Mouse (Mus musculus) erythroid progenitor cell, adult 5-6 weeks (primary cell): ENCODE measurements around the gene Ipo13. TPM values are rescaled to one million over a fixed set of nuclear protein-coding genes. Genes with fewer than 3 reads are reported as not detected.

Experiments used
- ATAC-seq: replicated peaks from 2 replicates; pipeline ENCODE4 v1.8.0; 2016; ENCODE audit warnings: moderate number of reproducible peaks, mild to moderate bottlenecking, moderate TSS enrichment, inconsistent platforms; ENCODE audit not compliant: poor library complexity, low FRiP score, severe bottlenecking
- total RNA-seq, 2 experiments: library from RNA; stranded (forward) in 1 of 2; stranded (reverse) in 1 of 2; fragments of 150-400 nt in 1 of 2; fragments of 186-747, 209-891 nt in 1 of 2; gene quantifications; 2 replicates each; pipeline versions ENCODE4 v1.2.3 to v1.2.4; 2015 to 2017; ENCODE audit warnings: low replicate concordance in 2 of 2

Gene Ipo13
- total RNA-seq, 2 experiments from 2014 or later: 10.5 to 17.9 TPM

- ATAC-seq: peak; percentile 21
Observed at GRCm38 (mm10) chr4:117915489-117916105, 798 bp upstream of the Ipo13 start.

- peak; percentile 23 for ATAC-seq
Observed at GRCm38 (mm10) chr4:117914031-117914430, 768 bp downstream of the Ipo13 start.

DNA sequence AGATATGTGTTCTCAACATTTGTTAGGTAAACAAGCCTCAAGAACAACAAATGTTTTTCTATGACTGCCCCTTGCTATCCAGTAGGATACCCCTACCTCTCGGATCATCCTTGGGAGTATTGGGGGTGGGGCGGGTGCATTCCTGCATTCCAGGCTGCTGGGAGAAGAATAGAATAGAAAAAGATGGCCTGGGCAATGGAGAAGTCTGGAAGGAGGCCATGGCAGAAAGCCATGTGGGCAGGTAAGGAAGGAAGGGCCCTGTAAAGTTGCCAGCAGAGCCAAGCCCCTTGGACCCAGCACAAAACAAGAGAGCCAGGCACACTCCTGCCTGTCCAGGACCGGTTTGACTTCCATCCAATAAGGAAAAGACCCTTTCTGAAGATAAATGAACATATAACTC lies 1.4 kb downstream of the Ipo13 start:
- ATAC-seq: no peak

DNA sequence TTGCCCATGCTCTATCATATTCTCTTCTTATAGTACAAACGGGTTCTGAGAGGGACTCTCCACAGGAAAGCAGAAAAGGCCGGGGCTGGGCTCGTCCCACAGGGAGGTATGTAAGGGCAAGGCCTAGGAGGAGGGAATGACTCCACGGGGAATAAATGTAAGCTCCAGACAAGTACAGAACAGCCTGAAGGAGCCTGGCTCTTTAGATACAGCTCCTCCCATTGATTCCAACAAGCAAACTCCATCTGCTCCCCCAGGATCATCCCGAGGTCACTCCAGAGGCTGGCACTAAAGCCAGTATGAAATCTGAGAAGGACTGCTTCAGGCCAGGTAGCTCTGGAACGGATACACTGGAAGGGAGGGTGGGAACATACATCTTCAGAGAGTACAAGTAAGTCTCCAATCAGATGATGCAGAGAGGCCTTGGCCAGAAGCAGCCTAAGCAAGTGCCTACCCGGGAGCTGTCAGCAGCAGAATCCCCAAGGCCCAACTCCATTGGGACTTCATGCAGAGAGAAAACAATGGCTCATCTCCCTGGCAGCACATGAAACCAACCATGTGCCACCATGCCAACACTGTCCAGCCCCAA lies 2.0 kb downstream of the Ipo13 start:
- ATAC-seq: no peak

DNA sequence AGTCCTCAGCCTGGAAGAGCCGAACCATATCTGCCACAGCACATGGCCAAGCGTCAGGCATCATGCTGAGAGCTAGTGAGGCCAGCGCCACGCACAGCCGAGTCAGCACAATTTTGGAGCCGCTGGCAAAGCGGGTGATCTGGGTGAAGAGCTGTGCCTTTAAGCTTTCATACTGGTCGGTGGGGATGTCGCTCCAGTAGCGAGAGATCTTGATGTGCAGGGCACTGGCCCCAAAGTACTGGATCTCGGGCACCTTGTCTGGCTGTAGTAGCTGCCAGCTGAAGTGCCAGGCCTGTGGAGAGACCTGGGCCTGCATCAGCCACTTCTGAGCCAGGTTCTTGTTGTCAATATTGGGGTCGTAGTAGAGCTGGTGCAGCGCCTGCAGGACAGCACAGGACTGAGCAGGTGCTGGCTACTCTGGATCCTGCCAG lies 2.7 kb downstream of the Ipo13 start:
- no peak for ATAC-seq

DNA sequence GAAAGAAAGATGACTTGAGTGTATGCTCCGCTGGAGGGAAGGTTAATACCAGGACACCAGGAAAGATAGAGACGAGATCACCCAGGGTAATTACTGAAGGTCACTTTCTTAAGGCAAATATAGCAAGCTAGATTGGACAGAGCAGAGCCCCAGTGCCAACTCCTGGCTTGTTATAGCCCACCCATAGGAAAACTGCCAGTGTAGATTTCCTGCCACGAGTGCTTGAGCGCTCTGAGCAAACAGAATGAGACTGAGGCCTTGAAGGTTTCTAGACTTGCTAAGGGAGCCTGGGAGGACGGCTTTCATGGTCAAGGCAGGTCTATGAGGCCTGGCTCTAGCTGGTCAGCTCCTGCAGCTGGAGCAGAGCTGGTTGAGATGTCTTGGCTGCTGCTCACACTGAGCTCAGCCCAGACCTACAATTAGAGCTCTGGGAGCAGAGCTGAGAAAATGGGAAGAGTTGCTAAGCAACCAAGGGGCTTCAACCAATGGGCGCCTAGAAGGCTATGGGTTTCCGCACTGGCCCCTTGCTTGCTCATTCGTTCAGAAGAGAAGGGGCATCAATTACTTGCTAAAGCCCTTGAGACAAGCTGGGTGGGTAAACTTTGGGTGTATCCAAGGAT lies 5.9 kb downstream of the Ipo13 start:
- no peak for ATAC-seq

DNA sequence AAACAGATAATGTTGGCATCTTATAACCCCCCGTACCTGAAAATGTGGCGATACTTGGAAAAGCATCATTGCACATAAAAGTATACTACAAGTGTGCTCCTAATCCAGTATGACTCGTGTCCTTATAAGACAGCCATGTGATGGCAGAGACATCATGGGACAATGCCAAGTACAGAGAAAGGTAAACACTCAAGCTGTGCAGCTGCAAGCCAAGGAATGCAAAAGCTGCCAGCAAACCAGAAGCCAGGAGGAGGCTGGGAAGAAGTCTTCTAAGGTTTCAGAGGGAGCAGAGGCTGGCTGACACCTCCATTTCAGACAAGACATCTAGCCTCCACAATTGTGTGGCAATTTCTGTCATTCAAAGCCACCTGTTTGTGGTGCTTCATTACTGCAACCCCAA lies 8.6 kb downstream of the Ipo13 start:
- no peak for ATAC-seq

DNA sequence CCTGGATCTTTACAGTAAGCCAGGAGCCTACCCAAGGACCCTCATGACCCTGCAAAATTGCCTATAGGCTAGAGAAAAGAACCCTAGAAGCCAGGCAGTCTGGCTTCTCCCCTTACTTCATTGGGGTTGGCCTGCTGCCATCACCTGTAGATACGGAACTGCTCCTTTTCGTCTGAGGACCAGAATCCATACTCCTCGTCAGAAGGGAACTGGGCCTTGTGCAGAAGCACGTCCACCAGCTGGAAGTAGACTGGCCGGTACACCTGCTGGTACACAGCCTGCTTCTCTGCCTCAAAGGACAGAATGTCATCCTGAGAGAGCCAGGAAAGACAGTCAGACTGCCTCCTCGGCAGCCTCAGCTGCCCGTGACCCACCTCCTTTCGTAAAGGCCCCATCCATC lies 10.0 kb downstream of the Ipo13 start:
- no peak for ATAC-seq

GRCm38 (mm10) chr4:117904094-117904493 lies 10.7 kb downstream of the Ipo13 start:
- ATAC-seq: no peak

DNA sequence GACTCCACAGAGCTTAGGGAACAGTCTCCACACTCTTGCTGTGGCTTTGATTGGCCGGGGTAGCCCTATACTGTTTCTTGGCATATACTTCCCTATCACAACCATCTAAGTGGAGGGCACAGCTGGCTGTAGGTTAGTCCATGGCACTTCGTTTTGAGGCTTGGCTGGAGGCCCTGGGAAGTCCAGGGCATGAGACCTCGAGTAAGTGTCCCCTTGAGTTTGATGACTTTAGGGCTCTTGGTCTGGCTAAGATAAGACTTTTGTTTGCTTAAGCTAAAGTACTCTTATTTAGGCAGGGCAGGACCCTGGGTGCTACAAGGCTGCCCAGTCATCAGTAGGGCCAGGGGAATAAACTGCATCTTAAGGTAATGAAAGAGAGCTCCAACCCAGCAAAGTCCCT lies 16.7 kb downstream of the Ipo13 start:
- ATAC-seq: no peak

GRCm38 (mm10) chr4:117896031-117896430 lies 18.8 kb downstream of the Ipo13 start:
- no peak for ATAC-seq

GRCm38 (mm10) chr4:117895339-117895738 lies 19.5 kb downstream of the Ipo13 start:
- no peak for ATAC-seq

DNA sequence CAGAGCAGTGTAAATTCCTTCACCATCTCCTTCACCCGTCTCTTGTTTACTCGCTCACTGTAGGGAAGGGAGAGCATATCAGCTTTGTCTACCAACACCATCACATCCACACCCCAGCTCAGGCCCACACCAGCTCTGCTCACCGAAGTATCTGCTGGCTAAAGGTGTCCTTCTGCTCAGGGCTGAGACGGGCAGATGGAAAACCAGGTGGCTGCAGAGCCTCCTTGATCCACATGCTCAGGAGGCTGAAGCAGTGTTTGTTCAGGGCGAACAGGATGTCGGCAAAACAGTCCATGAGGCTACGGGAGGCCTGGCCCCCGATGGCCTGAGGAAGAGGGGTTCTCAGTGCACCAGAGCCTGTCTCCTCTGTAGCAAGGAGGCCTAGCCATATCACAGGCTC lies 20.2 kb downstream of the Ipo13 start:
- no peak for ATAC-seq

DNA sequence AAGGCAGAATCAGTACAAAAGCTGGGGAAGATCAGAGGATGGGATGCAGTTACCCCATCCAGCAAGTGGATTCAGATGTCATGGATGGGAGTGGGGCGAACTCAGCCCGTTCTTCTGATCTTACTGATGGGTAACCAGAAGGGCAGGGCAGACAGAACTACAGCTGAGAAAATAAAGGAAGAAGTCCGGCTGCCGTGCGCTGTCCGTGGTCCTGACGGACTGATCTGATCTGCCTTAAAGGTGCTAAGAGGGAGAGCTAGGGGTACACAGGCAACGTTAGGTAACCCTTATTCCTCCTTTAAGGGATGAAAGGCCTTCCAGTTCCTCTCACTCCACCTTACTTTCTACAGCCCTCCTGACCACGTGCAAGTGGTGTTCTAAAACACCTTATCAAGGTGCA lies 21.4 kb downstream of the Ipo13 start:
- ATAC-seq: no peak

DNA sequence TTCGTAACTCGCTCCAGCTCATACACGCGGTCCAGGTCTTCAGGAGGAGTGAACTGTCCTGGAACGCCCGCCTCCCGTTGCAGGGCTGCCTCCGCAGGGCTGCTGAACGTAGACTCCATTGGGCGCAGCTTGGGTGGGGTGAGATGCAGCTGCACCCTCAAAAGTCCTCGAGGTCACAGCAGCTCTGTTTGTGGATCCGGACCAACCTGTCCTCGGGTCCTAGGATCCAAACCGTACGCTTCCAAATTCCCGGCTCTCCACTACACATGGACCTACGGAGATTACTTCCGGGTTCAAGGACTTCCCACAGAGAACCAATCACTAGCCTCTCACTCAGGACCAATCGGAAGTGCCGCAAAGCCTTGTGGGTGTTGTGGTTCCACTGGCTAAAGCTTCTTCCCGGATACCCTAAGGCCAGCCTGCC lies 23.0 kb downstream of the Ipo13 start, which contains the start of gene Dph2:
Dph2 (minus strand) TSS at position 295 of the 424 bp plus-strand sequence.
- peak; percentile 87 for ATAC-seq

GRCm38 (mm10) chr4:117890750-117891149 lies 24.0 kb downstream of the Ipo13 start:
- ATAC-seq: no peak

- ATAC-seq: no peak
Observed at GRCm38 (mm10) chr4:117890031-117890430, 24.8 kb downstream of the Ipo13 start.

DNA sequence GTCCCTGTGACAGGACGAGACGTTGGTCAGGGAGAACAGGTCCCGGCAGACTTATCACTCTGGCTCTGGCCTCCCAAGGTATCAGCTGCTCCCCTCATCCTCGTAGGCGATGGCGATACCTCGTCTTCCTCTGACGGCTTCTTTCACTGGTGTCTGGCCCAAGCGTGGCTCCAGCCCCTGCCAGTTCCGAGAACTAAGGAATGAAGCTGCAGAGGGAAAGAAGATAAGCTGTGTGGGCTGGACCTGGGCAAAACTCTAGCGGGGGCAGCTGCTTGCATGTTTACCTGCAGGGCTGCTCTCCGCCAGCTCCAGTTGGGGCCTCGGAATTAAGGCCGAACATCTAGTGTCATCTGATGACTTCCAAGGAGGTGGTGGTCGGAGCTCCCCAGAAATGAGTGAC lies 25.3 kb downstream of the Ipo13 start:
- ATAC-seq: no peak

DNA sequence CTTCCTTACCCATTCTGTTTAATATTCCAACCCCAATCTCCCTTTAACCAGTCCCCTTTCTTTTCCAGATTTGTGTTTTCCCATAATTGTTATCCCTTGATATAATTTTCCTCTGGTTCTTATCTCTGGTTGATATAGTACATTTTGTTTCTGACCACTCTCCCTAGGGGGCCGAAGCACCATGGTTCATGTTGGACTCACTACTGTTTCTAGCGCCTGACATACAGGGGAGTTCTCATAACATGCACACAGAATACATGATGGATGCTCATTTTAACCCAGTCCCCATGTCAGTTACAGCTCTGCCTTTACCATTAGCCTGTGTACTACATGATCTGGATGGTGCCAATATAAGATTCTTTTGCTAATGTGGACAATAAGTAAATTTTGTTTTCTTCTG lies 26.9 kb downstream of the Ipo13 start:
- no peak for ATAC-seq

DNA sequence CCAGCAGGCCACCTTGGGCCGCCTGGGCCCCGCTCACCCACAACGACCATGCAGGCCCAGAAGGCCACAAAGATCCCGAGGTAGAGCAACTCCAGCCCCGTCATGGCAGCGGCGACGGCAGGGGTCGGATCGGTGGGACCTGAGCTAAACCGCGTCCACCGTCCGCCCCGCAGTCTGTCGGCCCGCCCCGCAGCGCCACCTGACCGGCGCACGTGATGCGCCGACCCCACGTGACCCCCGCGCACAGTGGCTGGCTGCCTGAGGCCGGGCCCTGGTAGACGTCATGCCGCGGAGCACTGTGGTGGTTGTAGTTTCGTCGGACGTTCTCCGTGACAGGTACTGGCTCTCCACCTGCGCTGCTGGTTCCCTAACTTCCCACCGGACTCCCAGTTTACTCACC lies 27.7 kb downstream of the Ipo13 start, which contains the start of gene Atp6v0b:
Atp6v0b (minus strand) TSS at position 201 of the 400 bp plus-strand sequence.
- ATAC-seq: peak; percentile 86

GRCm38 (mm10) chr4:117886644-117887043 lies 28.2 kb downstream of the Ipo13 start:
- ATAC-seq: peak; percentile 43
